Mouse (Mus musculus) cerebellum, adult 2 months (tissue): ENCODE results near the gene Mapk1.

Experiments
- CTCF ChIP-seq: fragments of 200-500 bp; IDR thresholded peaks from 2 replicates; pipeline ENCODE4 v1.5.1; 2011; ENCODE audit warnings: low read depth, mild to moderate bottlenecking, control low read depth, low read length, moderate library complexity, borderline replicate concordance; ENCODE audit not compliant: insufficient read depth
- POLR2A ChIP-seq: fragments of 200-500 bp; IDR thresholded peaks from 2 replicates; pipeline ENCODE4 v1.6.1; 2011; ENCODE audit warnings: low read length, control low read depth, borderline replicate concordance; ENCODE audit not compliant: insufficient read depth

DNA sequence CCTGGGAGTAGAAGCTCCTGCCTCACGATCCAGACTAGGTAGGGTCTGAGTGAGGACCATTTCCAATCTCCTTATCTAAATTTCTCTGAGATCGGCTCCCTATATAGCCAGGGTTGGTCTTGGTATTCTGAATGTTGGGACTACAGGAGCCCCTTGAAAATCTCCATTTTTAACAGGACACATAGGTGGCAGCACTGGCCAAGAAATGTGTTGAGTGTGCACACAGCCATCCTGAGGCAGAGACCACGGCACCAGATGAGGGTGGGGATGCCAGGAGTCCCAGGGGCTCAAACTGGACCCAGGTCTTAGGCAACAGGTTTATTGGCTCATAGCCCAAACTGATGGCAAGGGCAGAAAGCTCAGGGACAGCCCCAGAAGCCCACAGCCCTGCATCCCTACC is 105.2 kb downstream of the Mapk1 start:
- TF ChIP-seq CTCF (no peak), POLR2A (no peak)
